Mouse (Mus musculus) 416B (cell line): Measurements from ENCODE around the gene Zic3.

ENCODE experiments used
- DNase-seq: peaks from one replicate; pipeline ENCODE4 v3.0.0; 2011; ENCODE audit warnings: low read depth

Gene Zic3

GRCm38 (mm10) chrX:58042512-58042911 lies 20.0 kb downstream of the Zic3 start:
- DNase-seq = no peak
